In the genomic region with DNA sequence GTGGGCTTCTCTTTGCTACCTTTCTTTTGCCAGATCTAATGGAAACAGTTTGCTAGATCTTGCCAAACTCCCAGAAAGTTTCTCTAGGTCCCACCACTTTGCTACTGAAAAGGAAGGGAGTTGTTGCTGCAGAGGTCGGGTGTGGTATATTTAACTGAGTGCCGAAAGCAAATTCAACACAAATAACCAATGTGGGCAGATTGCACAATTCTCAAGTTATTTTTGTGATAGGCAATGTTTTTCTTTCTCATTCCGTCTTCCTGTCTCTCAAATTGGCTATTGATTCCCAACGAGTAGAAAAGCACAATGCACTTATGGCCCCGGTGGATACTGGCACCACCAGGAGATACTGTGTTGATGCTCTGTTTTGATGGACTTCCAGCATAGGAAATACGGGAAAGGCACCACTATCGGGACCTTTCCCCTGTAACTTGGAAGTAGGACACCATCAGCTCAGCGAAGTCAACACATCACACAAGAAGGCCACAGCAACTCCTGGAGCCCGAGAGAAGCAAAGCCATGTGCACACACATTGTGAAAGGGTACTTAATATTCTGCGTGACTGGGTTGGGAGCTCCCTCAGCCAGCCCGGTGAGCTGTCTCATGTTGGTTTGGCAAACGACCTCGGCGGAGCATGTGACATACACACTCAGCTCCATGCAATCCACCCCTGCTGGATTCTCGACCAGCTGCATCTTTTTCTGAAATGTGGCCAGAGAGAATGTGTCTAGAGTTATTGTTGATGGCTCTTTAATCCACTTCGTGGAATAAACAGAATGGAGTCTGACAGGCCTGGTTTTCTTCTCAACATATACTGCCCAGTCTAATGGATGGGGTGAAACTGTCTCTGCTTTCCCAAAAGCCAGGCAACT, we compare ENCODE assay signal across 9 mouse cellular contexts. TPM values are rescaled to one million over a fixed set of nuclear protein-coding genes. Genes with fewer than 3 reads are reported as not detected.
A peak's percentile ranks its signal among the peaks of the same experiment; 100 is the strongest.
DNase-seq lines count a peak whose midpoint lies in the region; ATAC-seq lines count a peak whose summit lies in the region.
"Had no signal": no experiment of that assay in that cellular context is flagged by ENCODE, and none has a peak within 500 bp of the region (broad histone marks: within the 10 kb centered on the region; RNA-seq: fewer than 3 reads in every experiment).

No protein-coding gene starts in this region.

- 75% methylated on average over 16 of the region's 16 CpGs for WGBS in hindbrain, embryonic 10.5 days
- WGBS in hindbrain, embryonic 11.5 days: 72% methylated on average over 16 of the region's 16 CpGs
- 39% methylated on average over 16 of the region's 16 CpGs for WGBS in intestine, embryonic 14.5 days
- WGBS in lung, embryonic 15.5 days: 29% methylated on average over 16 of the region's 16 CpGs

- peaks cover 4% of the 10 kb centered on the region; the same call in 1 of the 2 replicates for H3K27me3 ChIP-seq in hindbrain, embryonic 10.5 days (ENCODE audit: insufficient read depth, poor library complexity, severe bottlenecking)
- H3K27me3 ChIP-seq in hindbrain, embryonic 11.5 days (ENCODE audit: control insufficient read depth, insufficient read depth, low read length): no peaks in the 10 kb centered on the region
- H3K27me3 ChIP-seq in intestine, embryonic 14.5 days (replicated peaks; ENCODE audit: control insufficient read depth, insufficient read depth, low read length): no peaks in the 10 kb centered on the region
- H3K27me3 ChIP-seq in lung, embryonic 15.5 days: no peaks in the 10 kb centered on the region

- DNase-seq in hindbrain, embryonic 10.5 days (ENCODE audit: low spot score): no peak
- no peak for DNase-seq in hindbrain, embryonic 11.5 days (ENCODE audit: low spot score)
- DNase-seq in adrenal gland, postnatal 10 days: peak; percentile 46
- DNase-seq in gastrocnemius, postnatal 36 days: peak; percentile 24 to 49
- DNase-seq in intestine, embryonic 14.5 days (ENCODE audit: low spot score): peak; percentile 69
- peak; percentile 30 for DNase-seq in ovary, postnatal 14 days (ENCODE audit: low spot score)
- no peak for DNase-seq in cerebellum, adult 11 months

- no peak overlapping the region for H3K4me2 ChIP-seq in hindbrain, embryonic 11.5 days (replicated peaks; ENCODE audit: low read depth, low read length)
- 0 out of 2 replicates have a peak overlapping the region, but pooled peaks have one; percentile 22 for H3K4me2 ChIP-seq in intestine, embryonic 14.5 days (ENCODE audit: low read length)
- peak overlapping the region; percentile 25 for H3K4me2 ChIP-seq in lung, embryonic 15.5 days

- intact Hi-C loops in gastrocnemius, postnatal 36 days (cut with DNase I): loop anchor here (5.0 kb wide), 1 partner anchor 42 kb away; the partner anchor contains the start of gene Ranbp9

- ATAC-seq in hindbrain, embryonic 11.5 days (ENCODE audit: low FRiP score): no peak
- peak; percentile 82 for ATAC-seq in intestine, embryonic 14.5 days (replicated peaks; ENCODE audit: low FRiP score, low TSS enrichment, low read depth)
- peak; percentile 87 for ATAC-seq in lung, embryonic 15.5 days (ENCODE audit: borderline replicate concordance, extremely low read depth, low FRiP score, low TSS enrichment)

- peak overlapping the region; percentile 62 for H3K27ac ChIP-seq in hindbrain, embryonic 10.5 days
- H3K27ac ChIP-seq in hindbrain, embryonic 11.5 days (ENCODE audit: low read depth, low read length): no peak overlapping the region
- H3K27ac ChIP-seq in intestine, embryonic 14.5 days (ENCODE audit: low read depth): peak overlapping the region; percentile 87
- peak overlapping the region; percentile 79 for H3K27ac ChIP-seq in lung, embryonic 15.5 days

- no peaks in the 10 kb centered on the region for H3K36me3 ChIP-seq in hindbrain, embryonic 10.5 days
- no peaks in the 10 kb centered on the region for H3K36me3 ChIP-seq in hindbrain, embryonic 11.5 days (ENCODE audit: control insufficient read depth, insufficient read depth, low read length)
- no peaks in the 10 kb centered on the region for H3K36me3 ChIP-seq in intestine, embryonic 14.5 days (ENCODE audit: control insufficient read depth, insufficient read depth, low read length)
- H3K36me3 ChIP-seq in lung, embryonic 15.5 days: no peaks in the 10 kb centered on the region
- H3K36me3 ChIP-seq: G1E had no signal

- H3K9ac ChIP-seq in hindbrain, embryonic 11.5 days (ENCODE audit: low read depth, low read length): no peak overlapping the region
- no peak overlapping the region for H3K9ac ChIP-seq in intestine, embryonic 14.5 days (ENCODE audit: low read length)
- H3K9ac ChIP-seq in lung, embryonic 15.5 days: no peak overlapping the region

- no peaks in the 10 kb centered on the region for H3K9me3 ChIP-seq in hindbrain, embryonic 10.5 days
- H3K9me3 ChIP-seq in hindbrain, embryonic 11.5 days (ENCODE audit: control insufficient read depth, low read length): no peaks in the 10 kb centered on the region
- H3K9me3 ChIP-seq in intestine, embryonic 14.5 days (ENCODE audit: control insufficient read depth, low read length): no peaks in the 10 kb centered on the region
- no peaks in the 10 kb centered on the region for H3K9me3 ChIP-seq in lung, embryonic 15.5 days

- H3K4me1 ChIP-seq in hindbrain, embryonic 10.5 days (replicated peaks): peaks cover 33% of the 10 kb centered on the region
- no peaks in the 10 kb centered on the region for H3K4me1 ChIP-seq in hindbrain, embryonic 11.5 days (replicated peaks; ENCODE audit: control insufficient read depth, insufficient read depth, low read length)
- peaks cover 22% of the 10 kb centered on the region for H3K4me1 ChIP-seq in intestine, embryonic 14.5 days (replicated peaks; ENCODE audit: control insufficient read depth, insufficient read depth, low read length)
- peaks cover 28% of the 10 kb centered on the region for H3K4me1 ChIP-seq in lung, embryonic 15.5 days

- no peak overlapping the region for H3K4me3 ChIP-seq in hindbrain, embryonic 10.5 days
- no peak overlapping the region for H3K4me3 ChIP-seq in hindbrain, embryonic 11.5 days (ENCODE audit: low read depth, low read length)
- no peak overlapping the region for H3K4me3 ChIP-seq in intestine, embryonic 14.5 days (ENCODE audit: low read depth, low read length)
- no peak overlapping the region for H3K4me3 ChIP-seq in lung, embryonic 15.5 days

RNA-seq across cellular contexts. Expression of gene Mcur1, which starts 35.3 kb away (rescaled TPM):
- 7.3 and 8.9 TPM in 2 replicates for polyA plus RNA-seq in hindbrain, embryonic 10.5 days (2016; fragmentation: Nextera tagmentation; extraction: Ambion mirVana)
- 9.8 and 10.8 TPM in 2 replicates for polyA plus RNA-seq in hindbrain, embryonic 11.5 days (2014; fragmentation: Nextera tagmentation; extraction: Ambion mirVana)
- total RNA-seq in adrenal gland, postnatal 10 days (2021): 10 to 100 TPM; 66.3 to 83.1 TPM
- 10 to 100 TPM; 27.1 to 28.7 TPM for total RNA-seq in gastrocnemius, postnatal 36 days (2021)
- 11.2 and 13.1 TPM in 2 replicates for polyA plus RNA-seq in intestine, embryonic 14.5 days (2014; fragmentation: Nextera tagmentation; extraction: Ambion mirVana)
- 16.2 and 17.9 TPM in 2 replicates for polyA plus RNA-seq in lung, embryonic 15.5 days (2015; fragmentation: Nextera tagmentation; extraction: Ambion mirVana)

RNA-seq across cellular contexts. Expression of gene Ranbp9, which starts 43.6 kb away (rescaled TPM):
- 8.7 and 9.4 TPM in 2 replicates for polyA plus RNA-seq in hindbrain, embryonic 10.5 days (2016; fragmentation: Nextera tagmentation; extraction: Ambion mirVana)
- 13.5 and 22.9 TPM in 2 replicates for polyA plus RNA-seq in hindbrain, embryonic 11.5 days (2014; fragmentation: Nextera tagmentation; extraction: Ambion mirVana)
- 10 to 100 TPM; 53.1 to 59.9 TPM for total RNA-seq in adrenal gland, postnatal 10 days (2021)
- 10 to 100 TPM; 36.9 to 40.5 TPM for total RNA-seq in gastrocnemius, postnatal 36 days (2021)
- 11.0 and 11.1 TPM in 2 replicates for polyA plus RNA-seq in intestine, embryonic 14.5 days (2014; fragmentation: Nextera tagmentation; extraction: Ambion mirVana)
- polyA plus RNA-seq in lung, embryonic 15.5 days (2015; fragmentation: Nextera tagmentation; extraction: Ambion mirVana): 8.1 and 9.2 TPM in 2 replicates

Comparison
In these comparisons a context has a peak if more than half of its experiments do, and no peak if none do; other contexts are left out.
1. DNase-seq: peak in adrenal gland, postnatal 10 days (single experiment), gastrocnemius, postnatal 36 days (2 of 2), intestine, embryonic 14.5 days (single experiment) and ovary, postnatal 14 days (single experiment); none in hindbrain, embryonic 10.5 days (single experiment), hindbrain, embryonic 11.5 days (single experiment) and cerebellum, adult 11 months (single experiment).